Mouse (Mus musculus) olfactory bulb, adult 2 months (tissue): ENCODE data around the gene C1ql4.

ENCODE experiments used
- CTCF ChIP-seq: fragments of 200-500 bp; IDR thresholded peaks from 2 replicates; pipeline ENCODE4 v1.5.1; 2012; ENCODE audit warnings: low read depth, mild to moderate bottlenecking, low read length, moderate library complexity; ENCODE audit not compliant: insufficient read depth
- POLR2A ChIP-seq: fragments of 200-500 bp; IDR thresholded peaks from 2 replicates; pipeline ENCODE4 v1.6.1; 2012; ENCODE audit warnings: mild to moderate bottlenecking, low read depth, low read length, moderate library complexity; ENCODE audit not compliant: insufficient read depth

- TF ChIP-seq POLR2A (no peak), CTCF (no peak)
Measured at GRCm38 (mm10) chr15:99074019-99074599, 13.5 kb downstream of the C1ql4 start, which contains the start of gene Troap.
